Mouse (Mus musculus) MEL-GATA-1-ER (cell line): ENCODE results near the gene Mapk8ip1.
A peak's percentile ranks its signal among the peaks of the same experiment; 100 is the strongest.

ENCODE experiments used
- DNase-seq: peaks from one replicate; pipeline ENCODE4 v3.0.0-alpha.2; 2012; ENCODE audit warnings: low read depth; ENCODE audit errors: extremely low read depth

Gene Mapk8ip1

GRCm38 (mm10) chr2:92391116-92391515 is 9.9 kb downstream of the Mapk8ip1 start:
- no peak for DNase-seq

- no peak for DNase-seq
Observed at GRCm38 (mm10) chr2:92390206-92390930, 10.7 kb downstream of the Mapk8ip1 start.

GRCm38 (mm10) chr2:92389645-92390044 is 11.4 kb downstream of the Mapk8ip1 start:
- no peak for DNase-seq

- DNase-seq, result peak; percentile 62
Observed at GRCm38 (mm10) chr2:92388891-92389641, 12.0 kb downstream of the Mapk8ip1 start.

- DNase-seq, result no peak
Observed at GRCm38 (mm10) chr2:92388081-92388517, 13.0 kb downstream of the Mapk8ip1 start.

GRCm38 (mm10) chr2:92387646-92388045 is 13.4 kb downstream of the Mapk8ip1 start:
- DNase-seq, result no peak

- DNase-seq, result no peak
Observed at GRCm38 (mm10) chr2:92386821-92387570, 14.1 kb downstream of the Mapk8ip1 start.

GRCm38 (mm10) chr2:92385113-92386051 is 15.7 kb downstream of the Mapk8ip1 start:
- no peak for DNase-seq

- DNase-seq, result no peak
Observed at GRCm38 (mm10) chr2:92384101-92384500, 17.0 kb downstream of the Mapk8ip1 start.

GRCm38 (mm10) chr2:92382759-92383158 is 18.3 kb downstream of the Mapk8ip1 start:
- DNase-seq, result no peak

GRCm38 (mm10) chr2:92381901-92382588 is 19.0 kb downstream of the Mapk8ip1 start, which contains the start of gene 1700029I15Rik:
Gene 1700029I15Rik, plus strand, starts transcription at chr2:92382538.
- no peak for DNase-seq

GRCm38 (mm10) chr2:92381161-92381560 is 19.9 kb downstream of the Mapk8ip1 start:
- no peak for DNase-seq

- no peak for DNase-seq
Observed at GRCm38 (mm10) chr2:92380495-92381050, 20.5 kb downstream of the Mapk8ip1 start.

GRCm38 (mm10) chr2:92379783-92380494 is 21.1 kb downstream of the Mapk8ip1 start:
- DNase-seq, result no peak

- DNase-seq, result no peak
Observed at GRCm38 (mm10) chr2:92377320-92377719, 23.7 kb downstream of the Mapk8ip1 start.

- DNase-seq, result no peak
Observed at GRCm38 (mm10) chr2:92376300-92376699, 24.8 kb downstream of the Mapk8ip1 start.

GRCm38 (mm10) chr2:92375788-92376187 is 25.3 kb downstream of the Mapk8ip1 start:
- DNase-seq, result no peak

- DNase-seq, result peak; percentile 97
Observed at GRCm38 (mm10) chr2:92375099-92375623, 25.9 kb downstream of the Mapk8ip1 start.

- peak; percentile 63 for DNase-seq
Observed at GRCm38 (mm10) chr2:92374514-92374913, 26.5 kb downstream of the Mapk8ip1 start, which contains the start of the genes Pex16 and Large2. Gene Pex16, plus strand, starts transcription at chr2:92374676. Gene Large2, minus strand, starts transcription at chr2:92374869.
